Mouse (Mus musculus) thymus, postnatal 0 days (tissue): ENCODE results near the gene Brd7. TPM values are rescaled to one million over a fixed set of nuclear protein-coding genes. Genes with fewer than 3 reads are reported as not detected.
A peak's percentile ranks its signal among the peaks of the same experiment; 100 is the strongest.

Source experiments
- DNase-seq: peaks from one replicate; pipeline ENCODE4 v3.0.0-alpha.2; 2015; ENCODE audit warnings: low spot score
- polyA plus RNA-seq: library from polyadenylated mRNA; unstranded; fragments of >200 nt; fragmentation: Nextera tagmentation; extraction: Ambion mirVana; gene quantifications from 2 replicates; pipeline ENCODE4 v1.2.1, GENCODE M21; 2015

The Brd7 gene
- 89.9 and 95.7 TPM in 2 replicates for polyA plus RNA-seq

DNA sequence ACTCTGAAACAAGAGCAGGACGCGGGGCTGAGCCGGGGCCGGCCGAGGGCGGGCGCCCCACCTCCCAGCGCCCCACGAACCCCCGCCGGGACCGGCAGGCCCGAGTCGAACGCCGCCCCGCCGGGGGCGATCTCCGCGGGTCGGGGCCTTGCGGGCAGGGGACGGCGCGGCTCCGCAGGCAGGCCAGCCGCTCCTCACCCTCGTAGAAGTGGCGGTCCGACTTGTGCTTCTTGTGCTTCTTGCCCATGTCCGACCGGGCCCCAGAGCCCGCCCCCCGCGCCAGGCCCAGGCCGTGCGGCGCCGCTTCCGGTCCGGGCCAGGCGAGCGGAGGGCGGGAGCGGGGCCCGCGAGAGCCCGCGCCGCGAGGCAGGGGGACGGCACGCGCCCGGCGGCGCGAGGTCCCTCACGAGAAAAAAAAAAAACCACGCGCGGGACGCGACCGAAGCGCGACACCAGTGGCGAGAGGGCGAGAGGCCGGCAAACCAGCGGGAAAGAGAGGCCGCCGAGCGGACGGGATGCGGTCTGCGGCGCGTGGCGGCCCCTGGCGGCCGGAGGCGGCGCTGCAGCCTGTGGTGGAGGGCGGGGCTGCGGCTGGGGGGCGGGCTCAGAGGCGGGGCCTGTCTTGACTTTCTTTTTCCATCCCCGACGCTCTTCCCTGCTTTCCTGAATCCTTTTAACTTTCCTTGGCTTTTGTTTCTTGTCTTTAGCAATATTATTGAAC, at the start of gene Brd7:
TSS of gene Brd7 (minus strand) at position 487 of the 721 bp plus-strand sequence.
- peak; percentile 74 for DNase-seq

DNA sequence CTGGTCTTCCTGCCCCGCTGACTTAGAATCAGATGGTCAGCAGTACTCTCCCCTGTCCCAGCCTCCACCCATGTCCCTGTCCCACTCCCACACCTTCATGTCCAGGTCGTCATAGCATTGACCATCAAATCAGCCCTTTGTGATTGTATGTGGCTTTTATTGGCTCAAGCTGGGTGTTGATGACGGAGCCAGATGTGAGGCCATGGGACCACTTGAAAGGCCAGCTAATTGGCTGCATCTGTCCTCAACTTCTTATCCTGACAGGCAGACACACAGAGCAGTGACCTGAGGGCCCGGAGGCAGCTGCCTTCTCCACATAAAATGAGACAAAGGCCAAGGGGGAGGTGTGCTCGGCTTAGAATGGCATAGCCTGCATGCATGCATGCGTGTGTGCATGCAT, 49.5 kb upstream of the Brd7 start:
- no peak for DNase-seq

DNA sequence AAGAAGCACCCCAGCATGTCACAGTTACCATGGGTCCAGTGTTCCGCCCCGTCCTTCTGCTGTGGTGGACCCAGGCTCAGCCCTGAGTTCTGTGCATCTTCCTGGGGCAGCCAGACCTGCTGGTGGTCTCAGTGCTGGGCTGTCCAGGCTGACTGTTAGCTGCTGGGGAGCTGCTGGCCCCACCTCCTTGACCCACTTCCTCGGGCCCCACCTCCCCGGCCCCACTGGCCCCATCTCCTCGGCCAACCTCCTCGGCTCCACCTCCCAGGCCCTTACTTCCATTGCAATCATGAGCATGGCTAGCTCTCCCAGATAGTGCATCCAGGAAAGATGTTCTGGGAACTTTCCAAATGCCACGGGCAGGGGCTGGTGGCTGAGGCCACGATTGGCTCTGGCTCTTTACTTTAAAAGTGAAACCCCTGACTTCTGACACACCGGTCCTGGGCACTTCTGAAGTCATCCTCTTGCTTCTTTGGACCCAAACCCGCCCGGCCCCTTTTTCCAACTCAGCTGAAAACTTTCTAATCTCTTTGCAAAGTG, 47.5 kb upstream of the Brd7 start:
- no peak for DNase-seq

DNA sequence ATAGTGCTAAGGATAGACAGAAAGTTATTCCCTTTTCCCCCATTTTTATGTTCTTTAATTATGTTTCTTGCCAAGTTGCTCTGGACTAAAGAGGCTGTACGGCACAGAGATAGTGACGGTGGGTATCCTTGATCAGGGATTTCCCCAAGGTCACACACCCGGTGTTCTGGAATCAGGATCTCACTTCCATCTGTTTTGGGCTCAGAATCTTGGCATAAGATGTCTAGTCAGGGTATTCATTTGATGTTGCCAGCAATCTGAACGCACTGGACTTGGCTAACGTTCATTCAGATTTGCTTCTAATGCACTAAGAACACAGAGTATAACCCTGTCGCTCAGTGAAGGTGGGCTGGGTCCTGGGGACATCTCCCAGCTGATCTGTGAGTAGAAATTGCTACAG, 45.7 kb upstream of the Brd7 start:
- DNase-seq, result no peak

DNA sequence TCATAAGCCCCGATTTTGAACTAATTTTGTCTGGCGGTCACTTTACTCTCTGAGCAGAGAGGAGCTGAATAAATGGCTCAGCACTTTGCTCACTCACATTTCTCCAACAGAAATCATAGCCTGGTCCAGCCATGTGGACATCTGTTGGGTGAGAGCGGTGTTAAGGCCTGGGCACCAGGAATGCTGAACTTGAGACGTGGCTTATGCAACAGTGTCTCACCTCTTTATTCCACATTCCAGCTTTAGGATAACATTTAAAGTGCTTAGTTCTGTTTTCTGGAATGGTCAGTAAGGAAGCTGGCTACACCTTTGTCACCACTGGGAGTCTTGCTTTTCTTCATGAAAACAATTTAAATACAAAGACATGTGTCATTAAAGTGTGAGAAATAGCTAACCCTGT, 36.1 kb upstream of the Brd7 start:
- no peak for DNase-seq

DNA sequence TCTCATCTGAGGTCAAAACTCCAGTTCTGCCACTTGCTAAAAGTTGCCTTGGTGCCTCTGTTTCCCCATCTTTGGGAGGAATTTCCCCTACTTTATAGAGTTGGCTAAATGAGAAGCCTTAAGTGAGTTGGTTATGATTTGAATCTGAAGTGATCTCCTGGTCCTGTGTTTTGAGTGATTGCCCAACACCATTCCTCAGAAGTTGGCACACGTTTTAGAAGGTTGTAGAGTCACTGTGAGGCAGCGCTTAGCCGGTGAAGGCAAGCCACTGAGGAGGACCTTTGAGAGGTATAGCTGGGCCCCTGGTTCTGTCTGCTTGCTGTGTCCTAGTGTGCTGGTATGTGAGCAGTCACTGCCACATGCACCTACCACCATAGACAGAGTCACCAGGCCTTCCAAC, 31.3 kb upstream of the Brd7 start:
- no peak for DNase-seq

DNA sequence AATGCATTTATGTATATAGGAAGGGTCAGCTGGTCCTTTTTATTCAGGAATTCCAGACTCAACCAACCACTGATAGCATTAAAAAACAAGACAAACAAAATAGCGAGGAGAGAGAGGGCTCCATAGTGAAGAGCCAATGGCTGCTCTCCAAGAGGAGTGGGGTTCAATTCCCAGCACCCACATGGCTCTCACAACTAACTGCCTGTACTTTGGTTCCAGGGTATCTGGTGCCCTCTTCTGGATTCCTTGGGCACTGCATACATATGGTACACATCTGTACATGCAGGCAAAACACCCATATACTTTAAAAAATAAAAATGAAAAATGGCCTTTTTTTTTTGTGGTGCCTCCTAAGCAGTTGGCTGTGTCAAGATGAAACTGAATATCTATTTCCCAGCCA, 28.8 kb upstream of the Brd7 start:
- peak; percentile 45 for DNase-seq

DNA sequence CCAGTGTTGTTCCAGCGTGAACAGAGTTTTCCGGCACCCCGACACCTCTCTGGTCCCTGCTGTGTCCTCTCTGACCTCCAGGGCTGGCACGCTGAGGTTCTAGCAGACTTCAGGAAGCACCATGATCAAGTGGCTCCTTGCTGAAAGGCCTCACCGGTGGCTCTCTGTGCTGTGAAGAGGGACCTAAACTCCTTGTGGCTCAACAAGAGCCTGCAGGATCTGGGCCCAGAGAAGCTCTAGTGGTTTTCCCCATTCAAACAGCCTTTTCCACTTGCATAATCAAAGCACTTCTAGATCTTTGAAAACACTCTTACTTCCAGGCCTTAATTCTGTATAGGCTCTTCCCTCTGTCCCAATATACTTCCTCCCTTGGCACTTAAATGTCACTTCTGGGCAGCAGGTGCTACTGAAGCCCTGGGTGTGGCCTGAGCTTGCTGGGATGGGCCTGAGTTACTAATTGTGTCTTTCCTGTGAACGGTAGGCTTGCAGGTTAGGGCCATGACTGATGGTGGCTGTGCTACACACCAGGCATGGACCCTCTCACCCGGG, 26.8 kb upstream of the Brd7 start:
- DNase-seq, result no peak

DNA sequence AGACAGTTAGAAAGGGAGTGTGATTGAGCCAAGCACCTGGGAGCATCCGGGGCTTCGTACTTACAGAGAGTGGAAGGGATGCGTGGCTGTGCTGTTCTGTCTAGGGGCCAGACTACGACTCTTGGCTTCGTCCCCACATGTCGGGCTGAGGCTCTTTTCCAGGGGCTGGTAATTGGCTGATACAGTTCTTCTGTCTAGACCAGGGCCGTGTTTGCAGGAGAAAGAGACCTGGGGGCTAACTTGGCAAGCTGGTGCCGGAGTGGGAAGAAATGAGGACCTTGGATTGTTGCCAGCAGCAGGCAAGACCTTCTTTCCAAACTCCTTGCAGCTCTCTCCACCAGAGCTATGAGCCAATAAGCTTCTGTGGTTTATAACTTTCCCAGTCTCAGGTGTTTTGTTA, 25.9 kb upstream of the Brd7 start:
- DNase-seq, result no peak

DNA sequence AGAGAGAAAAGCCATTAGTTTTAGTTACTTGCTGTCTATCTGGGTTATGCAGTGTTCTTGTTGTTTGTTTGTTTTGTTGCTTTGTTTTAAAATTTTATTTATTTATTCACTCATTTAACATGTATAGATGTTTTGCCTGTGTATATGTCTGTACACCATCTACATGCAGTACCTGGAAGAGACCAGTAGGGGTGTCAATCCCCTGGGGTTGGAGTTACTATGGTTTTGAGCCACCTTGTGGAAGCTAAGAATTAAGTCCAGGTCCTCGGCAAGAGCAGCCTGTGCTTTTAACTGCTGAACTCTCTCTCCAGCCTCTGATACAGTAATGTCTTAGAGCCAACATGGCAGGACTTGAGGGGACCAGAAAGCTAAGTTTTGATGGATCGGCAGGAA, 21.2 kb upstream of the Brd7 start:
- DNase-seq, result peak; percentile 41

DNA sequence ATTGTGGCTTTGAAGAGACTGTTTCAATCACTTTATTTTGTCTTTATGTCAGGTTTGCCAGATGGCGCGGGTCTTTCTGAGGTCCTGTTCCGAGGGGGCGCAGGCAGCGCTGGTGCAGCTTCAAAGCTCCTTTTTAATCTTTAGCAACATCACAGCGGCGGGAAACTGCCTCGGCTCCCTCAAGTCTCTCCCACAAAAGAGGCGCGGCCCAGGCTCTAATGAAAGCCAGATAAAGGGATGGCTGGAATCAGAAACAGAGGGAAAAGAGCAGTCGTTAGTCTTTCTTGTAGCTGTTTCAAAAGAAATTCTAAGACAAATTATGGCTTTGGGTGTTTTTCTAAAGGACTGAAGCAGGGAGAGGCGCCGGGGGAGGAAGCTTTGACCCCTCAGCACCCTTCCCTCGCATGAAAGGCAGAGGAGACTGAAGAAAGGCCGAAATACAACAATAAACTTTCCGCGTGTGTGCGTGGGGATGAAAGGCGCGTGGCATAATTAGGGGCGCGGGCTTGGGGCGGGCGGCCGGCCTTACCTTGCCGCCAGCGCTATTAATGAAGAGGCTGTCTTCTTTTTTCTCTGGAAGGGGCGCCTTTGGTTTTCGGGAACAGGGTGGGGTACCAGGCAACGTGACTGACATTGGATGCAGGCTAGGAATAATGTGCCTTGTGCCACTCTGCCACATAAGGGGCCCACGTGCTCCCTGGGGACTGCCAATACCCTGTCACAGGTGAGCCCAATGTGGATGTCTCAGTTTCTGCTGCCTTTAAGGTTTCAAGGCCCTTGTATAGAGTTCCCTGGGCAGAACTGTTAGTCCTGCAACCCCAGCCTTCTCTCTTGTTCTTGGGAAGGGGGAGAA, 20.5 kb upstream of the Brd7 start:
- peak; percentile 22 for DNase-seq

DNA sequence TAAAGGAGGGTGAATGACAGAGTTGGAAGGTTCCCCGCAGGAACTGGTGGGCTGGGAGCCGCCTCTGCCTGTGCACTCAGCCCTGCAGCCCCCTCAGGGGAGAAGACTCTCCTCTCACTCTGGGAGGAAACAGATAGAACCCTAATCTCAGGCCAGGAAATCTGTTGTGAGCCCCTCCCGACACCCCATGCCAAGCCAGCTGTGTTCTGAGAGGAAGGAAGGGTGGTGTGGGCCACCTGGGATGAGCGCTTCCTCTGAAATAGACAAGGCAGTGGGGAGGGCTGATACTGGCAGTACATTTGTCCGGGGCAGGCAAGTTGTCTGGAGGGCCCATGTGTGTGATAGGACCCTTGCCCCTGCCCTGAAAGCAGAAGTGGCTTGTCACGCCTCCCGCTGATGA, 18.5 kb upstream of the Brd7 start:
- DNase-seq, result peak; percentile 46

DNA sequence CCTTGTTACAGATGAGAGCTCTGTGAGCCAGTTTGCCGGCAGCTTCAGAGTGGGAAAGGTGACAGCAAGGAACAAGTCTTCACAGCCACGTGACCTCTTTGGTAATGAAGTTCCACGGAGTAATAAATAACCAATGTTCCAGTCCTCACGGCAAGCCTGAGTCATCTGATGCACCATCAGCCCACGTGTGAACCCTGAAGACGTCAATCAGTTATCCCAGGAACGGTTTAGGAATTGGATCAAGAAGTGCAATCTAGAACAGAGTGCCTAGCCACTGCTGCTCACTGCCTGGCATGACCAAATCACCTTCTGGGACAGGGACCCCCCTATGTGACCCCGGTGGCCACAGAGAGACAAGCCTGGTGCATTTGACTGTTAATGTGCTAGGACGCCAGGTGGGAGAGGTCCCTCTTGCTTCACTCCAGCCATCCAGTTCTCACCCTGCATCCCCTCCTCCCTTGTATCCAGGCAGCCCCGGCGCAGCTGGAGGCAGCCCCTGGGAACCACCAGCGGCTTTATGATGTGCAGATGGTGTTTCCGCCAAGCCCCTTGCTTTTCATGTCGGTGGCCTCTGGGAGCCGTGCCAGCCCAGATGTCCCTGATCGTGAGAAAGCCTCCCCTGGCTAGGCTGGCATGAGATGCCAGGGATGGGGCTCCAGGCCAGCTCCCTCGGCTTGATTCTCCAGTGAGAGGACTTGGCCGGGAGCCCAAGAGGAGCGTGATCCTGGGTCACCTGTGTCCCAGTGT, 15.0 kb upstream of the Brd7 start:
- DNase-seq, result peak; percentile 48

DNA sequence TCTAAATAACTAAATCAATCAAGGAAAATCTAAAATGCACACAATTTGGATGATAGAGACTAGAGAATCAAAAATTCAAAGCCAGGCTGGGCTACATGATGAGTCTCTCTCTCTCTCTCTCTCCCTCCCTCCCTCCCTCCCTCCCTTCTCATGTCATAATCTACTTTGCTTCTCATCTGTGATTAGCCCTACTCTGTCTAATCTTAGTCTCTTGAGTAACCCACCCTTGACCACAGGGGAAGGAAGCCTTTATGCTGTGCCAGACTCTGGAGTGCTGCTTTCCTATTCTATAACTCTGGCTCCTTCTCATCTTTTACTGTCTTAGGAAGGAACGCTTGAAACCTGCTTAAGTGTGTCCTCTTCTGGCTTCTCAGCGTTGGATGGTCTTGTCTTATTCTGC, 9.5 kb upstream of the Brd7 start:
- no peak for DNase-seq

DNA sequence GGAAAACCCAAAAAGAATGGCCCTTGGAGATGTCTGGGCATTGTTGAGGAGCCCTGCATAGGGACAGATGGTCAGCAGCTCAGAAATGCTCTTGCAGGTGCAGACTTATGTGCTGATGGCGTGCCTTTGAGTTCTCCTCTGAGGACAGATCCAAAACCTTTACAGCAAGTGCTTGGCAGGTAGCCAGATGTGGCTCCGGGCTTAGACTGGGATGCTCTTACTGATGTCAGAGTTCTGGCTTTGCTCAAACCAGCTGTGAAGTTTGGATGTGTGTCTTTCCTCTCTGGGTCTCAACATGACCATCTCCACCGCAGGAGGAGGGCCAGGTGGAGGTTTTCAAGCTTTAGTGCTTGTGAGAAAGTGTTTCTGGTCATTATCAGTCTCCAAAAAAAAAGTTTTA, 7.8 kb upstream of the Brd7 start:
- no peak for DNase-seq

DNA sequence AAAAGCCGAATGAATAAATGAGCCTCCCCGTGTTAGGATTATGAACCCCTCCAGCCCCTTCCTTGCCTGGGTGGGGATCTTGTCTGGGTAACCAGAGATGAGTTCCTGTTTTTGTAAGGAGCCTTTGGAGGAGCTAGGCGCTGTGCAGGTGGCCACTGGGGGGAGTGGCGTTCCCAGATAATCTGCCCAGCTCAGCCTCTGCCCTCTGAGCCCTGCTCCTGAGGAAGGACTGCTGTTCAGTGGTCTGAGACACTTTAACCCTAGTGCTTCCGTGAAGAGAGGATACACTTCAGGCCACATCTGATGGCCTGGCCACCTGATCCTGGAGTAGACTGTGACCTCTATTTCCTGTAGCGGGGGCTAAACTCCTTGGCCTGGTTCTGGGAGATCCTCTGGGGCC, 7.2 kb upstream of the Brd7 start:
- no peak for DNase-seq

DNA sequence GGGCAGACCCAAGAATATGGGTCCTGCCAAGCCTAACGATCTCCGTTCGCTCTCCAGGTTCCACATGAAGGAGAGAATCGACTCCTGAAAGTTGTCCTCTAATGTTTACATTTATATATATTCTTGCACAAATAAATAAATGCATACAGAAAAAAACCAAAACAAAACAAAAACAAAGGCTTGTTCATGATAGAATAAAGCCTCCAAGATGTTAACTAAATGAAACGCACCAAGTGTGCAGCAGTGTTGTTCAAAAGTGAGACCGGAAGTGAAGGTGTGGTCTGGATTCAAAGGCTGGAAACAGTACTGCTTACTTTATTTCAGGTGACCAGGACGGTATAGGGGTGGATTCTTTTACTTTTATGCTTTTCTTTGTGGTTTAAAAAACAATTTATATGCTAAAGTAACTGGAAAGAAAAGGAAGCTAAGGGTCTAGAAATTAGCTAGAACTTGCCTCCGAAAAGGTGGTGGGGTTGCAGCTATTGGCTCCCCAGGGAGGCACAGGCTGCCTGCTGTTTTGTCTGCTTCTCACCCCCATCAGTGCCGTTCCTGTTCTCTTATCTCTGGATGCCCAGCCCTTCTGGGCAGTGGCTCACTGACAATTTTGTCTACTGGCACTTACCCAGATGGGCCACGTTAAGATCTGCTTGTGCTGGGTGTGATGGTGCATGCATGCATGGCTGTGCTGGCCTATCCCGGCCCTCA, 604 bp upstream of the Brd7 start:
- peak; percentile 63 for DNase-seq

DNA sequence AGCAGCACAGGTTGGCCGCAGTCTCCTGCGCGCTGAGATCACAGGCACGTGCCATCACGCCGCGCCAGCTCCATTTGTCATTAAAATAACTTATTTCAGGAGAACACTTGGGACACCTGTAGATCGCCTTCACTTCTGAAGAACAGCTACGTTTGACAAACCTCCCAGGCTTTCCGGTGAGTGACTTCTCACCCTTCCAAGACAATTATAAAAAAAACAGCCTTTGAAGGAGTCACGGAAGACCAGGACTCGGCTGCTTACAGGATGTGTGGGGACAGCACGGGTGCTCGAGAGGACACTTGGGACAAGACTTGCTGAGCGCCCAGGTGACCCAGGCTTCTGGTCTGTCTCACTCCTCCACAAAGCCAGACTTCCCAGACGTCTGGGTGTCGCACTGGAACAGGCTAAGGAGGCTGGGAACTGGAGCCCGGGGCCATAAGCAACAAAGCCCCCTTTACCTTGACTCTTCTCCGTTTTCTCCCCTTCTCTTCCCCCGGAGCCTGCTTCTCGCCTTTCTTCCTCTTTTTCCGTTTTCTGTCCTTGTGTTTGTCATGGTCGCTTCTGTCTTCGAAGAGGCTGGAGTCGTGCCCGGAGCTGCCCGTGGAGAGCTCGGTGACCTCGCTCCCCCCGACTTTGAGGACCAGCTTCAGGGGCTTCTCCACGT, 818 bp downstream of the Brd7 start:
- DNase-seq, result peak; percentile 34

DNA sequence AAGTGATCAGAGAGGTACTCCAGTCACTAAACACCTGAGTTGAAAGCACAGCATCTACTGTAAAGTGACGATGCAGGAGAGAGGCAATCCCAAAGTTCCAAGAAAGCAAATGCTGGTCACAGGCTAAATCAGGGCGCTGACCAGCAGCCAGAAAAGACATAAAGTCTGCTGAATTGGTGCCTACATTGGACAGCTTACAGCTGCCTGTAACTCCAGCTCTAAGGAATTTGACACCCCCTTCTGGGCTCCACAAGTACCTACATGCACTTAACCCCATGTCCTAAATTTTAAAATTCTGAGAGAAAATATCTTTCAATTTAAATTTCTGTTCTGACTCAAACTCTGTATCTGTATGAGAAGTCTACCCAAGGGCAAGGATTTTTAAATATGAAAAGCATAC, 2.0 kb downstream of the Brd7 start:
- no peak for DNase-seq

DNA sequence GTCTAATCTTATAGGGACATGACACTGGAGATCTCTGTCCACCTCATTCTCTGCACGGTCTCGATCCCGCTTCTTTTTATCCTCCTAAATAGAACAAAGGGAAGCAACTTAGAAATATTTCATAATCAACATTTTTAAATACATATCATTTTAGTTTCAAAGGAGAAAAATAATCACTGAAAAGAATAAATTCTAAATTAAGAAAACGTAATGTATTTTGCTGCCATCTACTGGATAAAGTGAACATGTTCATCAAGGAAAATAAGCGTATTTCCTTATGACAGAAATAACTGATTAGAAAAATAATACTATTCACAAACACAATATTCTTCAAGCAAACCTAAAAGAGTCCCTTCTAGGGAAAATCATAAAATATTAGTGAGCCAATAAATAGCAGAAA, 4.0 kb downstream of the Brd7 start:
- peak; percentile 17 for DNase-seq
